Mouse (Mus musculus): ENCODE results near the gene Gpalpp1.

The Gpalpp1 gene

DNA sequence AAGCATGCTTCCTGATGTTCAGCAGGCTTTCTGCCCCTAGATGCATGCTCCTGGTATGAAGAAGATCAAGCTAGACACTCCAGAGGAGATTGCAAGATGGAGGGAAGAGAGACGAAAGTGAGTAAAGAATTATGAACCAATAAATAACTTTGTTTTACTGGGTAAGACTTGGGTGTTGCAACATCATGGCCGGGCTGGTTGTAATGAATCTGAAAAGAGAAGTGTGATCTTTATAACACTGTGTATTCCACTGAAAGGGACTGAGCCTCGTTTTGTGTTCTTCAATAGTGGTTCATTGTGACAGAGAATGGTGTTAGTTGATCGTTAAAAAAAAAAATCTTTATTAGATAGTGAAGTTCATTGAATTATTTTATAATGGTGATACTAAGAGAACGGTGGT is 5.2 kb upstream of the Gpalpp1 start:
- no peak for DNase-seq (ENCODE audit: low spot score in 2 of 2)

- DNase-seq (ENCODE audit: low spot score in 2 of 2): no peak
Observed at GRCm38 (mm10) chr14:76099543-76099942, 11.0 kb downstream of the Gpalpp1 start.

DNA sequence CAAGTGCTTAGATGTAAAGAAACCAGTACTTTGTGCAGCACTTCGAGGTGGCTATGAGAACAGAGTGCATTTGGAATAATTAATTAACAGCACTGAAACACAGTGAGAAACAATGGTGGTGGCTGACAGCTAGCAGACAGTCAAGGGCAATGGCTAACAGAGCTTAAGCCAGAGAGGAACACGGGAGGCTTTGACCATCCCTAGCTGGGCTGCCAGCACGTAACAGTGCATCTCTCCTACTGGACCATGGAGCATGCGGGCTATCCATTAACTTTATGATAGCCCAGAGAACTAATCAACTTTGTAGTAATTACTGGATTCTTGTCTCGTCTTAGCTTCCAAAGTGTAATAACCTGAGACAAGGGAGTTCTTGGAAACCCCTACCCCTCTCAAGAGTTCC is 12.7 kb downstream of the Gpalpp1 start:
- DNase-seq (ENCODE audit: low spot score in 2 of 2): no peak

DNA sequence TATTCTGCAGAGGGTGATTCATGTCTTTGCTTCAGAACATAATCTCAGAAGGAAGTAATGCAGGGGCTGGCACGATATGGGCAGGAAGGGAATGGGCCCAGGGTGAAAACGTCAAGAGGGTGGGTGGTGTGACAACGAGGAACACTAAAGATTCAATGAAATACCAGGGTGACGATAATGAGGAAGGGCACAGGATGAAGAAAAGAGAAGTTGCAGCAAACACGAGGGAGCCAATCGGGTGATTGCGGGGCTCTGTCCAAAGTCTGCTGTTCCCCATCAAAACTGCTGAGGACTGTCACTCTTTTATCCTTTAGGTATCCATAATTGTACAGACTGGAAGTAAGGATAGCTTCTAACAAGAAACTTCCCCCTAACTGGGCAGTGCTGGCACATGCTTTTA is 13.3 kb downstream of the Gpalpp1 start:
- no peak for DNase-seq (ENCODE audit: low spot score in 2 of 2)

GRCm38 (mm10) chr14:76084188-76084587 is 26.4 kb downstream of the Gpalpp1 start:
- no peak for DNase-seq (ENCODE audit: low spot score in 2 of 2)

GRCm38 (mm10) chr14:76082086-76082636 is 28.4 kb downstream of the Gpalpp1 start:
- DNase-seq (ENCODE audit: low spot score in 2 of 2): no peak

DNA sequence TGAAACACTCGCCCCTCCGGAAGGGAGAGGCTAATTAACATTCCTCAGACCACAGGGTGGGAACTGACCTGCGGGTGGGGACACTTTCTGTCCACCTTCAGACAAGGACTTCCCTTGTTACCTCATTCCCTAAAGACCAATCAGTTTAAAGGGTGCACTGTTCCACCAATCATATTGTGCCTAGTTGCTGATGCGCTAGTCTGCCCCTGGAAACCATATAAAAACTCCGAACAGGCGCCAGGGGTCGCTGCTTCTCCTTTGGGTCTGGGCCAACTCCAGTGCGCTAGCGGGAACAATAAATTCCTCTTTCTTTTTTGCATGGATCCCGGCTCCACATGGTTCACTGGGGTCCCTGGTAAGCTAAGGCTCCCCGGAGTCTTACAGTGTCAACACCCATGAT is 29.1 kb downstream of the Gpalpp1 start:
- no peak for DNase-seq (ENCODE audit: low spot score in 2 of 2)

DNA sequence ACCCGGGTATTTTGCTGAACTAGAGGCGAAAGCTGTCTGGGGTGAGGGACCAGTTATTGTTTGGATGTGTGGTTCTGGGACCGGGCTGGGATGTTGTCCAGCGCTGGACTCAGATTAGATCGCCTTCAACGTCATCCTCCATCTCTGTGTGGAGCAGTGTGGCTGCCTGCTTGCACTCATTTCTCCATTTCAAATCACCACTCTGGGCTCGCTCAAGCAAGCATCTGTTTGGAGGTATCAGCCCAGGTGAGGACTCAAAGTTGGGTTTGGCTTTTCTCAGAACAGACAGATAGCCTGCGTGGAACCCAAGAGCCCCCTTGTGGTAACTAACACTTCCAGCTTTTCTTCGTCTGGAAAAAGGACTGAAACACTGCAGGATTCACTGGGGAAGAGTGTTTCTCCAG is 33.5 kb downstream of the Gpalpp1 start:
- DNase-seq (ENCODE audit: low spot score in 2 of 2): peak; percentile 45 to 60

- DNase-seq (ENCODE audit: low spot score in 2 of 2): no peak
Observed at GRCm38 (mm10) chr14:76076602-76077001, 34.0 kb downstream of the Gpalpp1 start.

DNA sequence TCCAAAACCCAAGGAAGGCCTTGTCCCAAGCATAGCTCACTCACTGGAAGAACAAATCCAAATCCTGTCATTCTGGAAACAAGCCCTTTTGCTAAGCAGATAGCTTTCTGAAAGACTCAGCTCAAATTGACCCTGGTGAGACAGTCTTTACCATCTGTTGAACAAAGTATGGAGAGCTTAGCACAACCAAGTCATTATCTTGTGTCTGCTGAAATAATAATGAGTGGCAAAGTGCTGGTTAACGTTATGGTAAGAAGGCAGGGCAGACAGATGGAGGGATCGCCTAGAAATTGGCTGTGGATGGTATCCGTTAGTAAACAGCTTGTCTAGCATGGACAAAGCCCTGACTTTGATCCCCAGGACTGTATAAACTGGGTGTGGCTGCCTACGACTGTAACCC is 34.8 kb downstream of the Gpalpp1 start:
- DNase-seq (ENCODE audit: low spot score in 2 of 2): no peak

DNA sequence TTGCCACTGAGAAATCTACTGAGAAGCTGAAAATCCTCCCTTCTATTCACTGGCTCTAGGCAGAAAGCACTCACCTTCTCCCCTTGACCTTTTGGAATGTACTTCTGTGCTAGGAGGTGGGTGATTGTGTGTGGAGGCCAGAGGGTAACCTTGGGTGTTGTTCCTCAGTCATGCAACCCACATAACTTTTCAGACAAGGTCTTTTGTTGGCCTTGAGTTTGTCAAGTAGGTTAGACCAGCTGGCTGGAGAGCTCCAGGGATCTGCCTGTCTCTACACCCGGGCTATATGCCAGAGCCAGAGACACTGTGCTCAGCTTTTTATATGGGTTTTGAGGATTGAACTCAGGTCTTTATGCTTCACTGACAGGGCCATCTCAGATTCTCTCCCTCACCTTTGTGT is 36.4 kb downstream of the Gpalpp1 start:
- no peak for DNase-seq (ENCODE audit: low spot score in 2 of 2)

GRCm38 (mm10) chr14:76072626-76073025 is 37.9 kb downstream of the Gpalpp1 start:
- DNase-seq (ENCODE audit: low spot score in 2 of 2): no peak

DNA sequence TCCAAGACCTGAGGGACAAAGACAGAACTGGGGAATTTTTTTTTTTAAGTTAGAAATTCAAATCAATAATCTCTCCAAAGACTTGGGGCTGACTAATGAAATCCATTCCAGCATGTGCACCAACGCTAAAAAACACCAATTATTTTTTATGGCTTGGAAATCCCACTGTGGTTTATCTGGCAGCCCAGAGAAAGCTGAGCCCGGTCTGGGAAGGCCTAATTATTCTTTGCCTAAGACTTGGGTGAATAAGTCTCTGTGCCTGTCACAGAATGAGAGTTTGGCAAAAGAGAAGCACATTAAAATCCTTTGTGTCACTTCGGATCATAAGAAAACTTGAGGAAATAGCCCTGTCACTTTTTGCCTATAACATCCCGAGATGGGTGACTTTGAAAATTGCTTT is 41.3 kb downstream of the Gpalpp1 start:
- no peak for DNase-seq (ENCODE audit: low spot score in 2 of 2)

GRCm38 (mm10) chr14:76068296-76068695 is 42.3 kb downstream of the Gpalpp1 start:
- no peak for DNase-seq (ENCODE audit: low spot score in 2 of 2)

- no peak for DNase-seq (ENCODE audit: low spot score in 2 of 2)
Observed at GRCm38 (mm10) chr14:76067237-76067636, 43.3 kb downstream of the Gpalpp1 start.

GRCm38 (mm10) chr14:76059441-76059840 is 51.1 kb downstream of the Gpalpp1 start:
- DNase-seq (ENCODE audit: low spot score in 2 of 2): no peak

DNA sequence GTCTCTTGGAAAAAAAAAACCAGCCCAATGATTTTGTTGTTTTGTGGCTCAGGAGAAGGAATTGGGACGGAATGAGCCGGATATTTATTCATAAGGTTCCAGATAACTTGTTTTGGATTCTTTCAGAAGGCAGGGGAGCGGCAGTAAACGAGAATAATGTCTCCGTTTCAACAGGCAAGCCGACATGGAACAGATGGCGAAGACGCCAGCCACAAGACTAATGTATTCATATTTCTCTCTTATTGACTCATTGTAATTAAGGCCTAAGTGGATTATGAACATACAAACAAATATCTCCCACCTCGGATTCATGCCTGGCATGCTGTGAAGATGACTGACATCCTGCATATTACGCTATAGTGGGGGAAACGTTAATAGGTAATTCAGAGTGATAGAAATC is 56.8 kb downstream of the Gpalpp1 start:
- no peak for DNase-seq (ENCODE audit: low spot score in 2 of 2)

GRCm38 (mm10) chr14:76051966-76052365 is 58.6 kb downstream of the Gpalpp1 start:
- DNase-seq (ENCODE audit: low spot score in 2 of 2): no peak

GRCm38 (mm10) chr14:76045767-76046166 is 64.8 kb downstream of the Gpalpp1 start:
- DNase-seq (ENCODE audit: low spot score in 2 of 2): no peak

- no peak for DNase-seq (ENCODE audit: low spot score in 2 of 2)
Observed at GRCm38 (mm10) chr14:76044164-76044557, 66.4 kb downstream of the Gpalpp1 start.

GRCm38 (mm10) chr14:76043251-76044163 is 67.1 kb downstream of the Gpalpp1 start:
- no peak for DNase-seq (ENCODE audit: low spot score in 2 of 2)

Measured in frontal cortex, postnatal 14 days (tissue).